Mouse (Mus musculus): Measurements from ENCODE around the gene Brca2. TPM values are rescaled to one million over a fixed set of nuclear protein-coding genes. Genes with fewer than 3 reads are reported as not detected.
A peak's percentile ranks its signal among the peaks of the same experiment; 100 is the strongest.

Gene Brca2
- total RNA-seq, 2 experiments from 2014 or later = 6.6 to 9.7 TPM

DNA sequence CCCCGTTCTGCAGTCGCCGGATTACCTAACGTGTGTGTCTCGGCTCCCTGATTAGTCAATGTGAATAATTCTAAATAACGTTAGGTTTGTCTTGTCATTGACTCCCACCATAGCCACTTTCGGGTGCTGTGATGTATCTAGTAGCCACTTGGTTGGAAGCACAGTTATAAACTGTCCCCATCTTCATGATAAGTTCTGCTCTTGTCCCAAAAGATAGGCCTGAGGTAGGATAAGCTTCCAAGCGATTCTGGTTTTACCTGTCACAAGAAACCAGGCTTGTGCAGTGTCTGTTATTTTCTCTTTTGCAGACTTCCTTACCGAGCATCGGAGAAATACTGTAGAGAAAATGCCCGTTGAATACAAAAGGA lies 421 bp downstream of the Brca2 start:
- peak overlapping the region; percentile 93 for H3K27ac ChIP-seq
- H3K4me3 ChIP-seq = peak overlapping the region; percentile 75
- DNase-seq (ENCODE audit: low spot score in 2 of 2) = no peak
- no peak for TF ChIP-seq CTCF (conservative IDR thresholded peaks at IDR 0.05)

GRCm38 (mm10) chr5:150525239-150525638 lies 2.8 kb downstream of the Brca2 start:
- peak; percentile 21; the same call in 1 of the 2 replicates for TF ChIP-seq CTCF (conservative IDR thresholded peaks at IDR 0.05)
- DNase-seq (ENCODE audit: low spot score in 2 of 2) = no peak
- no peak overlapping the region for H3K4me3 ChIP-seq
- H3K27ac ChIP-seq = no peak overlapping the region

DNA sequence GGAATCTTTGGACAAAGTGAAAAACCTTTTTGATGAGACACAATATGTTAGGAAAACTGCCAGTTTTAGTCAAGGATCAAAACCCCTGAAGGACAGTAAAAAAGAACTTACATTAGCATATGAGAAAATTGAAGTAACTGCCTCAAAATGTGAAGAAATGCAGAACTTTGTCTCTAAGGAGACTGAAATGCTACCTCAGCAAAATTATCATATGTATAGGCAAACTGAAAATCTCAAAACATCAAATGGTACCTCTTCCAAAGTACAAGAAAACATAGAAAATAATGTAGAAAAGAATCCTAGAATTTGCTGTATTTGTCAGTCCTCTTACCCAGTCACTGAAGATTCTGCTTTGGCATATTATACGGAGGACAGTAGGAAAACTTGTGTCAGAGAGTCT lies 18.9 kb downstream of the Brca2 start:
- H3K4me3 ChIP-seq = no peak overlapping the region
- no peak overlapping the region for H3K27ac ChIP-seq
- no peak for TF ChIP-seq CTCF (conservative IDR thresholded peaks at IDR 0.05)
- DNase-seq (ENCODE audit: low spot score in 2 of 2) = no peak

DNA sequence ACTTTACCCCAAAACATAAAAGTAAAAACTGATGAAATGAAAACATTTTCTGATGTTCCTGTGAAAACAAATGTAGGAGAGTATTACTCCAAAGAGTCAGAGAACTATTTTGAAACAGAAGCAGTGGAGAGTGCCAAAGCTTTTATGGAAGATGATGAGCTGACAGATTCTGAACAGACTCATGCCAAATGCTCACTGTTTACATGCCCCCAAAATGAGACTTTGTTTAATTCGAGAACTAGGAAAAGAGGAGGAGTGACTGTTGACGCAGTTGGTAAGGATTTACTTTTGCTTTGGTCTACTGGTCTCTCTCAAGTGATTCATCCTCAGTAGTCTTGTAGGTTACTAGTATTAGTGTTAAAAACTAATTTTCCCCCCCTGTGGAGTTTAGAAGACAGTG lies 20.8 kb downstream of the Brca2 start:
- Histone ChIP-seq H3K4me3 (no peak overlapping the region), H3K27ac (no peak overlapping the region)
- no peak for TF ChIP-seq CTCF (conservative IDR thresholded peaks at IDR 0.05)
- DNase-seq (ENCODE audit: low spot score in 2 of 2) = peak in 1 of 2 experiments; percentile 19

DNA sequence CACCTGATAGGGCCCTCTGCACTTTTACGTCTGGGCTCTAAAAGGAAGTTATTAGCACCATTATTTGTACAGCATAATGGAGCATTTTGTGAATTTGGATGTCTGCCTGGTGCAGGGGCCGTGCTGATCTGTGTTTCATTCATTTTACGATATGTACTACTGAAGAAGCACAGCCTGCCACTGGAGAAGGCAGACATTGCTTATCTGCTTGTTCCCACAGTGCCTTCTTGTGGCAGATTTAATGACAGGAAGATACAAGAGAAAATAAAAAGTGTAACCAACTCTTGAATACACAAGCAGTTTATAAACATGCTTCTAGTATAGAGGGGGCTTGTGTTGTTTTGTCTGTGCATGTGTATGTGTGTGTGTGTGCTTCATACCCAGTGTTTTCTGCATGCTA lies 29.2 kb downstream of the Brca2 start:
- no peak overlapping the region for H3K27ac ChIP-seq
- TF ChIP-seq CTCF (conservative IDR thresholded peaks at IDR 0.05) = peak; percentile 69

DNA sequence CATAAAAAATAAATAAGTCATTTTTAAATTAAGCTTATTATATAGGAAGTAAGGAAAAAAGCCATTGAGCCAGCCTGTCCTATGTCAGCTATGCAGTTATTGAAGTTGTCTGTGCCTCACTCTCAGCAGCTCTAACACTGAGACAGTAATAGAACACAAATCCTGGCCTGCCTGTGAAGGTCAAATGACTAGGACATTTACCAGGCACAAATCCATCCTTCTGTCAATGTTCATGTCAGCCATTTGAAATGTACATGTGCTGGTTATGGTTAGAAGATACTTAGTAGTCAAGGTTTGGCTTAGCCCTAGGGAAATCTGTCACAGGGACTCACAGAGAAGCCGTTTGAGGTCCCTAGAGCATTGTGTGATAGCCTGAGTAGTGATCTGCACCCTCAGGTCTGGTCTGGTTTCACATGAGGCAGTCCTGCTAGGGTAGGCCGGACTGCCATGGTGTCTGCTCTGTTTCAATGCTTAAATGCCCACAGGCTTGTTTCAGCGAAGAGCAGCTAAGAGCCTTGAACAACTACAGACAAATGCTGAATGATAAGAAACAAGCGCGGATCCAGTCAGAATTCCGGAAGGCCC lies 37.2 kb downstream of the Brca2 start:
- Histone ChIP-seq H3K27ac (no peak overlapping the region), H3K4me3 (no peak overlapping the region)
- no peak for DNase-seq (ENCODE audit: low spot score in 2 of 2)
- no peak for TF ChIP-seq CTCF (conservative IDR thresholded peaks at IDR 0.05)

More for the DNA sequence above, 29.2 kb downstream of the Brca2 start:
- no peak overlapping the region for H3K4me3 ChIP-seq
- DNase-seq (ENCODE audit: low spot score in 2 of 2) = peak in 1 of 2 experiments; percentile 8

DNA sequence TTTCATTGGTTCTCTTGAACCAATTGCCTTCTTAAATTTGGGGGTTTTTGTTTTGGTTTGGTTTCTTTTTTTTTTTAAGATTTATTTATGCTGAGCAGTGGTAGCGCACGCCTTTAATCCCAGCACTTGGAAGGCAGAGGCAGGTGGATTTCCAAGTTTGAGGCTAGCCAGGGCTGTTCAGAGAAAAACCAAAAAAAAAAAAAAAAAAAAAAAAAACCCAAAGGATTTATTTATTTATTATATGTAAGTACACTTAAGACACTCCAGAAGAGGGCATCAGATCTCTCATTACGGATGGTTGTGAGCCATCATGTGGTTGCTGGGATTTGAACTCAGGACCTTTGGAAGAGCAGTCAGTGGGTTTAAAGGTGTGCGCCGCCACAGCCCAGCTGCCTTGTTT lies 38.4 kb downstream of the Brca2 start:
- no peak for TF ChIP-seq CTCF (conservative IDR thresholded peaks at IDR 0.05)
- H3K4me3 ChIP-seq = no peak overlapping the region
- DNase-seq (ENCODE audit: low spot score in 2 of 2) = no peak
- no peak overlapping the region for H3K27ac ChIP-seq

DNA sequence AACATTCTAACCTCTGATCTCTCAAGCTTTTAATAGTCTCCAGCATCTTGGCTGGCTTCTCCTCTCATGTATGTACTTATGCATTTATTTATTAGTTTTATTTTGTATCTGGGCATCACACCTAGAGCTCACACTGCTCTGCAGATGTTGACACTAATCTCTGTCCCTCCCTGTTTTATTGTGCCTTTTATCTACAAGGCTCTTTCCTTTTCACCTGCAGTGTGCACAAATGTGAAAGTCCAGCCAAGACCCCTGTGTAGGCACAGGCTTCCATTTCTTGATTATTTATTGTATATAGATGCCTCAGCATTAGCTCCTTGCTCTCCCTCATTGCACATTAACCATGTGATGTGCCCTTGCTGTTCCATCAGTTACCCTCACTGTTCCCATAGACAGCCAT lies 38.9 kb downstream of the Brca2 start:
- H3K27ac ChIP-seq = no peak overlapping the region
- no peak overlapping the region for H3K4me3 ChIP-seq
- no peak for TF ChIP-seq CTCF (conservative IDR thresholded peaks at IDR 0.05)
- DNase-seq (ENCODE audit: low spot score in 2 of 2) = no peak

DNA sequence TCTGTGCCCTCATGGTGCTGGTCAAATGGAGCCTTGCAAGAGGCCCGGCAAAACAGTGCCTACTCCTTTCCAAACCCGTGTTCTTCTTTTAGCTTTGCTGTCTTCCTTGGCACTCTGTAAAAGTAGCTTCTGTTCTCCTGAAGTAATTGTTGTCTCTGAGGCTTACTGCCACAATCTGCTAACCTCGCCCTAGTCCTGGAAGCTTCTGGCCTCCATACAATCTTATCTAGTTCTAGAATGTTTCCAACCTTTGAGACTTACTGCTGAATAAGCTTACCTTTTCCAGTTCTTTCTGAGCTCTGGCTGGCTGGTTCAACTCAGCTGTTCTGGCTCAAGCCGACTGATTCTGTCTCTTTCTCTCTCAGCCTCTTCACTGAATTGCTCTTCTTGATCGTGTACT lies 39.4 kb downstream of the Brca2 start:
- no peak overlapping the region for H3K4me3 ChIP-seq
- no peak for TF ChIP-seq CTCF (conservative IDR thresholded peaks at IDR 0.05)
- no peak for DNase-seq (ENCODE audit: low spot score in 2 of 2)

GRCm38 (mm10) chr5:150564426-150564825 lies 42.0 kb downstream of the Brca2 start:
- Histone ChIP-seq H3K27ac (no peak overlapping the region), H3K4me3 (no peak overlapping the region)
- DNase-seq (ENCODE audit: low spot score in 2 of 2) = no peak
- no peak for TF ChIP-seq CTCF (conservative IDR thresholded peaks at IDR 0.05)

More for the DNA sequence above, 39.4 kb downstream of the Brca2 start:
- no peak overlapping the region for H3K27ac ChIP-seq

- TF ChIP-seq CTCF (conservative IDR thresholded peaks at IDR 0.05) = no peak
- H3K27ac ChIP-seq = peak overlapping the region; percentile 52
- no peak overlapping the region for H3K4me3 ChIP-seq
- DNase-seq (ENCODE audit: low spot score in 2 of 2) = peak; percentile 38 to 43
Observed at GRCm38 (mm10) chr5:150566226-150566625, 43.8 kb downstream of the Brca2 start.

GRCm38 (mm10) chr5:150566971-150567370 lies 44.5 kb downstream of the Brca2 start:
- DNase-seq (ENCODE audit: low spot score in 2 of 2) = no peak
- TF ChIP-seq CTCF (conservative IDR thresholded peaks at IDR 0.05) = no peak
- H3K27ac ChIP-seq = no peak overlapping the region

GRCm38 (mm10) chr5:150570496-150571219 lies 48.2 kb downstream of the Brca2 start:
- no peak for TF ChIP-seq CTCF (conservative IDR thresholded peaks at IDR 0.05)
- no peak for DNase-seq (ENCODE audit: low spot score in 2 of 2)
- H3K4me3 ChIP-seq = no peak overlapping the region
- H3K27ac ChIP-seq = no peak overlapping the region

More at GRCm38 (mm10) chr5:150566971-150567370, 44.5 kb downstream of the Brca2 start:
- H3K4me3 ChIP-seq = no peak overlapping the region

GRCm38 (mm10) chr5:150574403-150574802 lies 52.0 kb downstream of the Brca2 start:
- H3K4me3 ChIP-seq = no peak overlapping the region
- DNase-seq (ENCODE audit: low spot score in 2 of 2) = no peak
- no peak for TF ChIP-seq CTCF (conservative IDR thresholded peaks at IDR 0.05)
- no peak overlapping the region for H3K27ac ChIP-seq

Measured in layer of hippocampus, adult 2 months (tissue).